Mouse (Mus musculus) right cerebral cortex, postnatal 10 days (tissue): Measurements from ENCODE around the gene Mafg.
"Not testable (repeated sequence)": the region's sequence is repeated elsewhere in the genome, so short reads cannot be mapped to it uniquely, and the experiment has no call there.

ENCODE experiments used
- DNase-seq, 2 experiments: peaks; one replicate each; pipeline ENCODE4 v3.0.0; 2021; ENCODE audit warnings: low spot score in 2 of 2

Gene Mafg

GRCm38 (mm10) chr11:120598283-120598989 lies 35.0 kb downstream of the Mafg start, which contains the start of the genes Alyref and Anapc11:
TSS of gene Alyref (minus strand) at chr11:120598365.
TSS of gene Anapc11 (plus strand) at chr11:120598421.
- DNase-seq, result peak; percentile 96

GRCm38 (mm10) chr11:120597240-120598235 lies 35.9 kb downstream of the Mafg start:
- peak in 1 of 2 experiments; percentile 36 for DNase-seq

GRCm38 (mm10) chr11:120588531-120588930 lies 44.9 kb downstream of the Mafg start:
- DNase-seq, result no peak

- no peak for DNase-seq
Measured at GRCm38 (mm10) chr11:120583937-120584336, 49.5 kb downstream of the Mafg start.

GRCm38 (mm10) chr11:120582982-120583293 lies 50.5 kb downstream of the Mafg start:
- not testable (repeated sequence) for DNase-seq

GRCm38 (mm10) chr11:120582268-120582981 lies 51.0 kb downstream of the Mafg start:
- DNase-seq, result peak in 1 of 2 experiments; percentile 36

- DNase-seq, result peak; percentile 93
Measured at GRCm38 (mm10) chr11:120581490-120582267, 51.7 kb downstream of the Mafg start, which contains the start of gene Arhgdia. TSS of gene Arhgdia (minus strand) at chr11:120581624.

- DNase-seq, result peak; percentile 43 to 55
Measured at GRCm38 (mm10) chr11:120580871-120581331, 52.5 kb downstream of the Mafg start.

GRCm38 (mm10) chr11:120580190-120580589 lies 53.2 kb downstream of the Mafg start:
- DNase-seq, result peak; percentile 34 to 62

- peak; percentile 73 to 79 for DNase-seq
Measured at GRCm38 (mm10) chr11:120579316-120580107, 53.9 kb downstream of the Mafg start.

GRCm38 (mm10) chr11:120578694-120579243 lies 54.6 kb downstream of the Mafg start:
- peak; percentile 36 to 55 for DNase-seq

- peak in 1 of 2 experiments; percentile 39 for DNase-seq
Measured at GRCm38 (mm10) chr11:120578024-120578693, 55.2 kb downstream of the Mafg start.

GRCm38 (mm10) chr11:120577211-120578023 lies 56.0 kb downstream of the Mafg start:
- DNase-seq, result peak; percentile 41 to 56

GRCm38 (mm10) chr11:120576365-120576981 lies 56.9 kb downstream of the Mafg start:
- DNase-seq, result no peak

- DNase-seq, result no peak
Measured at GRCm38 (mm10) chr11:120575940-120576339, 57.5 kb downstream of the Mafg start.
